Mouse (Mus musculus) layer of hippocampus, postnatal 25 days (tissue): ENCODE results near the gene Ms4a6c. TPM values are rescaled to one million over a fixed set of nuclear protein-coding genes. Genes with fewer than 3 reads are reported as not detected.
"Not testable (repeated sequence)": the region's sequence is repeated elsewhere in the genome, so short reads cannot be mapped to it uniquely, and the experiment has no call there.

Experiments
- DNase-seq, 2 experiments: peaks; one replicate each; pipeline ENCODE4 v3.0.0; 2022; ENCODE audit warnings: mixed read lengths in 2 of 2, low spot score in 1 of 2; ENCODE audit errors: extremely low spot score in 1 of 2
- total RNA-seq, 2 experiments: library from RNA; stranded (reverse); gene quantifications; 2 replicates each; pipeline ENCODE4 v1.2.3; 2021

The Ms4a6c gene
- total RNA-seq, 2 experiments from 2014 or later: 0.68 to 1.2 TPM

GRCm38 (mm10) chr19:11500796-11501195, 31.6 kb downstream of the Ms4a6c start:
- DNase-seq: no peak

GRCm38 (mm10) chr19:11501326-11501725, 32.2 kb downstream of the Ms4a6c start:
- no peak for DNase-seq

GRCm38 (mm10) chr19:11504857-11505256, 35.7 kb downstream of the Ms4a6c start:
- DNase-seq: no peak

- DNase-seq: no peak
Measured at GRCm38 (mm10) chr19:11513458-11513857, 44.3 kb downstream of the Ms4a6c start.

- no peak for DNase-seq
Measured at GRCm38 (mm10) chr19:11516246-11516645, 47.1 kb downstream of the Ms4a6c start, which contains the start of gene Ms4a6b. Gene Ms4a6b (plus strand): TSS chr19:11516512.

- no peak for DNase-seq
Measured at GRCm38 (mm10) chr19:11516845-11517244, 47.7 kb downstream of the Ms4a6c start.

GRCm38 (mm10) chr19:11517373-11517772, 48.2 kb downstream of the Ms4a6c start:
- DNase-seq: not testable (repeated sequence)

- DNase-seq: not testable (repeated sequence)
Measured at GRCm38 (mm10) chr19:11518356-11518755, 49.2 kb downstream of the Ms4a6c start.

- DNase-seq: no peak
Measured at GRCm38 (mm10) chr19:11520146-11520545, 51.0 kb downstream of the Ms4a6c start.

Other genes with a start within 250 kb of the Ms4a6c start
- not detected for gene Ms4a12, start 236.9 kb upstream of the Ms4a6c start, total RNA-seq
- gene Ms4a1, start 203.1 kb upstream of the Ms4a6c start, total RNA-seq: not detected
- not detected for gene Ms4a5, start 185.5 kb upstream of the Ms4a6c start, total RNA-seq
- gene Ms4a14, start 154.9 kb upstream of the Ms4a6c start, total RNA-seq: not detected
- not detected for gene Ms4a7, start 133.2 kb upstream of the Ms4a6c start, total RNA-seq
- under 1 TPM; 0.61 to 0.89 TPM for gene Ms4a4a, start 93.8 kb upstream of the Ms4a6c start, total RNA-seq
- gene Ms4a4c, start 64.6 kb upstream of the Ms4a6c start, total RNA-seq: not detected
- not detected for gene Ms4a4b, start 25.8 kb upstream of the Ms4a6c start, total RNA-seq
- gene Gm8369, start 16.6 kb downstream of the Ms4a6c start, total RNA-seq: under 1 TPM in 1 of 2 experiments, not detected in 1; 0.12 TPM
- gene Ms4a6b, start 47.1 kb downstream of the Ms4a6c start, total RNA-seq: 1 to 10 TPM; 1.6 to 2.7 TPM
- not detected for gene Ms4a4d, start 67.4 kb downstream of the Ms4a6c start, total RNA-seq
- gene Ms4a6d, start 135.5 kb downstream of the Ms4a6c start, total RNA-seq: under 1 TPM; 0.54 to 0.98 TPM
- not detected for gene Ms4a2, start 154.4 kb downstream of the Ms4a6c start, total RNA-seq
- not detected for gene Ms4a3, start 171.5 kb downstream of the Ms4a6c start, total RNA-seq
- not detected for gene Oosp2, start 191.2 kb downstream of the Ms4a6c start, total RNA-seq
- not detected for gene Oosp1, start 221.8 kb downstream of the Ms4a6c start, total RNA-seq
- gene Oosp3, start 227.7 kb downstream of the Ms4a6c start, total RNA-seq: not detected